Mouse (Mus musculus) 3T3-L1 (cell line): ENCODE measurements around the gene Pdxp.

Source experiments
- DNase-seq: peaks from one replicate; pipeline ENCODE4 v3.0.0-alpha.2; 2015; ENCODE audit warnings: low read depth, low spot score

The Pdxp gene

GRCm38 (mm10) chr15:78927021-78927787 is 13.5 kb downstream of the Pdxp start:
- DNase-seq = peak; percentile 40

- peak; percentile 97 for DNase-seq
Measured at GRCm38 (mm10) chr15:78927788-78928457, 14.2 kb downstream of the Pdxp start.

- no peak for DNase-seq
Measured at GRCm38 (mm10) chr15:78928539-78928938, 14.8 kb downstream of the Pdxp start.

GRCm38 (mm10) chr15:78930192-78930706 is 16.5 kb downstream of the Pdxp start:
- peak; percentile 61 for DNase-seq

GRCm38 (mm10) chr15:78930801-78931426 is 17.2 kb downstream of the Pdxp start:
- DNase-seq = peak; percentile 66

- peak; percentile 92 for DNase-seq
Measured at GRCm38 (mm10) chr15:78931577-78931976, 17.9 kb downstream of the Pdxp start.

GRCm38 (mm10) chr15:78934784-78935320 is 21.1 kb downstream of the Pdxp start, which contains the start of gene Nol12:
TSS of gene Nol12 (plus strand) at chr15:78934933.
- peak; percentile 92 for DNase-seq

- DNase-seq = no peak
Measured at GRCm38 (mm10) chr15:78936403-78936802, 22.7 kb downstream of the Pdxp start.

GRCm38 (mm10) chr15:78937311-78937710 is 23.6 kb downstream of the Pdxp start:
- DNase-seq = no peak

- no peak for DNase-seq
Measured at GRCm38 (mm10) chr15:78937963-78938362, 24.2 kb downstream of the Pdxp start.

GRCm38 (mm10) chr15:78940325-78940724 is 26.6 kb downstream of the Pdxp start:
- DNase-seq = no peak

GRCm38 (mm10) chr15:78942663-78943062 is 28.9 kb downstream of the Pdxp start:
- DNase-seq = peak; percentile 88

GRCm38 (mm10) chr15:78946232-78946631 is 32.5 kb downstream of the Pdxp start:
- no peak for DNase-seq

GRCm38 (mm10) chr15:78947657-78948056 is 33.9 kb downstream of the Pdxp start, which contains the start of gene Triobp:
TSS of gene Triobp (plus strand) at chr15:78947724.
- DNase-seq = peak; percentile 92

- no peak for DNase-seq
Measured at GRCm38 (mm10) chr15:78948152-78948725, 34.5 kb downstream of the Pdxp start.

- no peak for DNase-seq
Measured at GRCm38 (mm10) chr15:78948883-78949282, 35.2 kb downstream of the Pdxp start.

- DNase-seq = no peak
Measured at GRCm38 (mm10) chr15:78955663-78956062, 41.9 kb downstream of the Pdxp start.

GRCm38 (mm10) chr15:78956351-78956750 is 42.6 kb downstream of the Pdxp start:
- peak; percentile 39 for DNase-seq

GRCm38 (mm10) chr15:78957021-78957420 is 43.3 kb downstream of the Pdxp start:
- DNase-seq = no peak

- no peak for DNase-seq
Measured at GRCm38 (mm10) chr15:78959537-78959936, 45.8 kb downstream of the Pdxp start.

GRCm38 (mm10) chr15:78960088-78960487 is 46.4 kb downstream of the Pdxp start:
- DNase-seq = peak; percentile 94
